ENCODE assay signal across 11 mouse cellular contexts in genomic region chr6:52233546-52234427, GRCm38 (mm10). TPM values are rescaled to one million over a fixed set of nuclear protein-coding genes. Genes with fewer than 3 reads are reported as not detected.
DNase-seq lines count a peak whose midpoint lies in the region; ATAC-seq and TF ChIP-seq lines count a peak whose summit lies in the region.
"Had no signal": no experiment of that assay in that cellular context is flagged by ENCODE, and none has a peak within 500 bp of the region (broad histone marks: within the 10 kb centered on the region; RNA-seq: fewer than 3 reads in every experiment).

No protein-coding gene starts in this region.

- 1% methylated on average over 69 of the region's 70 CpGs for WGBS in hindbrain, embryonic 11.5 days
- WGBS in hindbrain, postnatal 0 days: 1% methylated on average over 70 of the region's 70 CpGs
- under 1% methylated on average over 64 of the region's 70 CpGs for WGBS in neural tube, embryonic 14.5 days

- H3K4me1 ChIP-seq in hindbrain, embryonic 11.5 days (replicated peaks; ENCODE audit: control insufficient read depth, insufficient read depth, low read length): 0 out of 2 replicates have a peak, but pooled peaks cover 3% of the 10 kb centered on the region
- no peaks in the 10 kb centered on the region for H3K4me1 ChIP-seq in hindbrain, postnatal 0 days (ENCODE audit: insufficient read depth, low read length)
- H3K4me1 ChIP-seq in neural tube, embryonic 14.5 days (ENCODE audit: control insufficient read depth, insufficient read depth, low read length): peaks cover 4% of the 10 kb centered on the region
- H3K4me1 ChIP-seq: embryonic facial prominence, embryonic 12.5 days had no signal

- H3K36me3 ChIP-seq in hindbrain, embryonic 11.5 days (ENCODE audit: control insufficient read depth, insufficient read depth, low read length): no peaks in the 10 kb centered on the region
- H3K36me3 ChIP-seq in hindbrain, postnatal 0 days (ENCODE audit: insufficient read depth, low read length): no peaks in the 10 kb centered on the region
- H3K36me3 ChIP-seq in neural tube, embryonic 14.5 days (ENCODE audit: control insufficient read depth, insufficient read depth, low read length): no peaks in the 10 kb centered on the region
- H3K36me3 ChIP-seq: embryonic facial prominence, embryonic 12.5 days; G1E had no signal

- no peak for TF ChIP-seq CTCF in hindbrain, postnatal 0 days (IDR thresholded peaks at IDR 0.05; ENCODE audit: low read depth)

- H3K4me3 ChIP-seq in hindbrain, embryonic 11.5 days (ENCODE audit: low read depth, low read length): 0 out of 2 replicates have a peak overlapping the region, but pooled peaks have one; percentile 2
- H3K4me3 ChIP-seq in hindbrain, postnatal 0 days (ENCODE audit: low read length): no peak overlapping the region
- H3K4me3 ChIP-seq in neural tube, embryonic 14.5 days (ENCODE audit: low read depth, low read length): peak overlapping the region; percentile 57
- H3K4me3 ChIP-seq: embryonic facial prominence, embryonic 12.5 days had no signal

- no peak overlapping the region for H3K27ac ChIP-seq in hindbrain, embryonic 11.5 days (ENCODE audit: low read depth, low read length)
- no peak overlapping the region for H3K27ac ChIP-seq in hindbrain, postnatal 0 days
- peak overlapping the region; percentile 94 for H3K27ac ChIP-seq in neural tube, embryonic 14.5 days (ENCODE audit: low read depth, low read length)
- H3K27ac ChIP-seq: embryonic facial prominence, embryonic 12.5 days had no signal

- H3K9me3 ChIP-seq in hindbrain, embryonic 11.5 days (ENCODE audit: control insufficient read depth, low read length): no peaks in the 10 kb centered on the region
- no peaks in the 10 kb centered on the region for H3K9me3 ChIP-seq in hindbrain, postnatal 0 days (ENCODE audit: low read length)
- no peaks in the 10 kb centered on the region for H3K9me3 ChIP-seq in neural tube, embryonic 14.5 days (ENCODE audit: control insufficient read depth, low read length)
- H3K9me3 ChIP-seq: embryonic facial prominence, embryonic 12.5 days had no signal

- no peak overlapping the region for H3K9ac ChIP-seq in hindbrain, embryonic 11.5 days (ENCODE audit: low read depth, low read length)
- no peak overlapping the region for H3K9ac ChIP-seq in hindbrain, postnatal 0 days (replicated peaks; ENCODE audit: low read length)
- H3K9ac ChIP-seq in neural tube, embryonic 14.5 days (replicated peaks; ENCODE audit: low read depth, low read length): peak overlapping the region; percentile 92
- H3K9ac ChIP-seq: embryonic facial prominence, embryonic 12.5 days had no signal

- peaks cover 91% of the 10 kb centered on the region for H3K27me3 ChIP-seq in hindbrain, embryonic 11.5 days (ENCODE audit: control insufficient read depth, insufficient read depth, low read length)
- H3K27me3 ChIP-seq in hindbrain, postnatal 0 days (ENCODE audit: insufficient read depth, low read length): peaks cover 96% of the 10 kb centered on the region
- no peaks in the 10 kb centered on the region for H3K27me3 ChIP-seq in neural tube, embryonic 14.5 days (ENCODE audit: control insufficient read depth, insufficient read depth, low read length)

- H3K4me2 ChIP-seq in hindbrain, embryonic 11.5 days (replicated peaks; ENCODE audit: low read depth, low read length): no peak overlapping the region
- H3K4me2 ChIP-seq in hindbrain, postnatal 0 days (ENCODE audit: low read depth, low read length): no peak overlapping the region
- H3K4me2 ChIP-seq in neural tube, embryonic 14.5 days (ENCODE audit: low read depth, low read length): peak overlapping the region; percentile 90
- H3K4me2 ChIP-seq: embryonic facial prominence, embryonic 12.5 days had no signal

- no peak for ATAC-seq in hindbrain, embryonic 11.5 days (ENCODE audit: low FRiP score)
- no peak for ATAC-seq in hindbrain, postnatal 0 days
- 0 out of 2 replicates have a peak, but pooled peaks have one; percentile 16 for ATAC-seq in common myeloid progenitor, adult 5-6 weeks (replicated peaks; ENCODE audit: low read depth, poor library complexity, severe bottlenecking)
- peak; percentile 31; the same call in 1 of the 2 replicates for ATAC-seq in neural tube, embryonic 14.5 days (ENCODE audit: low read depth)
- no peak for ATAC-seq in inflammation-experienced regulatory T-cells, adult 6 months

- no peak for DNase-seq in hindbrain, embryonic 11.5 days (ENCODE audit: low spot score)
- DNase-seq in hindbrain, postnatal 0 days (ENCODE audit: low spot score): no peak
- DNase-seq in kidney, adult 9 months: peak; percentile 91
- no peak for DNase-seq in cerebellum, adult 18-20 months
- DNase-seq in adrenal gland, adult 2 months: no peak
- DNase-seq: layer of hippocampus, postnatal 36 days had no signal

RNA-seq across cellular contexts. Expression of gene Hoxa9, which starts 2.9 kb away (rescaled TPM):
- 0.25 and 1.1 TPM in 2 replicates for polyA plus RNA-seq in hindbrain, embryonic 11.5 days (2014; fragmentation: Nextera tagmentation; extraction: Ambion mirVana)
- 0.26 TPM in 1 of 2 replicates, not detected in the other for total RNA-seq in hindbrain, postnatal 0 days (2014; rRNA removed)
- polyA plus RNA-seq in hindbrain, postnatal 0 days (2015; fragmentation: Nextera tagmentation; extraction: Ambion mirVana): 0.18 TPM in 1 of 2 replicates, not detected in the other
- 46.4 and 56.2 TPM in 2 replicates for total RNA-seq in common myeloid progenitor, adult 5-6 weeks (2017)
- 122 and 151 TPM in 2 replicates for polyA plus RNA-seq in neural tube, embryonic 14.5 days (2014; fragmentation: Nextera tagmentation; extraction: Ambion mirVana)
- polyA plus RNA-seq in inflammation-experienced regulatory T-cells, adult 6 months (2017; shearing (Covaris generic)): under 1 TPM in 2 of 3 experiments, not detected in 1; 0.13 to 0.32 TPM
- 1 to 10 TPM in 1 of 2 experiments, under 1 TPM in 1; 0.75 to 1.6 TPM for total RNA-seq in adrenal gland, adult 2 months (2021)
- polyA plus RNA-seq in adrenal gland, adult 2 months (2012; rRNA removed): 1.7 and 3.8 TPM in 2 replicates
- total RNA-seq: layer of hippocampus, postnatal 36 days had no signal
- polyA plus RNA-seq: embryonic facial prominence, embryonic 12.5 days; G1E had no signal

RNA-seq across cellular contexts. Expression of gene Hoxa10, which starts 6.9 kb away (rescaled TPM):
- polyA plus RNA-seq in hindbrain, embryonic 11.5 days (2014; fragmentation: Nextera tagmentation; extraction: Ambion mirVana): not detected in 2 replicates
- total RNA-seq in hindbrain, postnatal 0 days (2014; rRNA removed): not detected in 2 replicates
- polyA plus RNA-seq in hindbrain, postnatal 0 days (2015; fragmentation: Nextera tagmentation; extraction: Ambion mirVana): not detected in 2 replicates
- total RNA-seq in common myeloid progenitor, adult 5-6 weeks (2017): 1.6 and 2.3 TPM in 2 replicates
- polyA plus RNA-seq in neural tube, embryonic 14.5 days (2014; fragmentation: Nextera tagmentation; extraction: Ambion mirVana): 50.5 and 79.4 TPM in 2 replicates
- polyA plus RNA-seq in inflammation-experienced regulatory T-cells, adult 6 months (2017; shearing (Covaris generic)): not detected
- total RNA-seq in adrenal gland, adult 2 months (2021): not detected
- 0.22 TPM in 1 of 2 replicates, not detected in the other for polyA plus RNA-seq in adrenal gland, adult 2 months (2012; rRNA removed)
- total RNA-seq: layer of hippocampus, postnatal 36 days had no signal
- polyA plus RNA-seq: G1E had no signal

RNA-seq across cellular contexts. Expression of gene Hoxa11, which starts 11.8 kb away (rescaled TPM):
- not detected in 2 replicates for polyA plus RNA-seq in hindbrain, embryonic 11.5 days (2014; fragmentation: Nextera tagmentation; extraction: Ambion mirVana)
- not detected in 2 replicates for total RNA-seq in hindbrain, postnatal 0 days (2014; rRNA removed)
- polyA plus RNA-seq in hindbrain, postnatal 0 days (2015; fragmentation: Nextera tagmentation; extraction: Ambion mirVana): not detected in 2 replicates
- total RNA-seq in common myeloid progenitor, adult 5-6 weeks (2017): not detected in 2 replicates
- polyA plus RNA-seq in neural tube, embryonic 14.5 days (2014; fragmentation: Nextera tagmentation; extraction: Ambion mirVana): 0.09 TPM in 1 of 2 replicates, not detected in the other
- polyA plus RNA-seq in inflammation-experienced regulatory T-cells, adult 6 months (2017; shearing (Covaris generic)): not detected
- total RNA-seq in adrenal gland, adult 2 months (2021): not detected
- polyA plus RNA-seq in adrenal gland, adult 2 months (2012; rRNA removed): not detected in 2 replicates
- total RNA-seq: G1E; layer of hippocampus, postnatal 36 days had no signal
- polyA plus RNA-seq: G1E had no signal

RNA-seq across cellular contexts. Expression of gene Hoxa7, which starts 12.1 kb away (rescaled TPM):
- polyA plus RNA-seq in hindbrain, embryonic 11.5 days (2014; fragmentation: Nextera tagmentation; extraction: Ambion mirVana): 0.34 and 1.9 TPM in 2 replicates
- 2.6 and 2.9 TPM in 2 replicates for total RNA-seq in hindbrain, postnatal 0 days (2014; rRNA removed)
- polyA plus RNA-seq in hindbrain, postnatal 0 days (2015; fragmentation: Nextera tagmentation; extraction: Ambion mirVana): 1.3 and 3.9 TPM in 2 replicates
- 10.6 and 17.7 TPM in 2 replicates for total RNA-seq in common myeloid progenitor, adult 5-6 weeks (2017)
- polyA plus RNA-seq in neural tube, embryonic 14.5 days (2014; fragmentation: Nextera tagmentation; extraction: Ambion mirVana): 90.8 and 110 TPM in 2 replicates
- polyA plus RNA-seq in inflammation-experienced regulatory T-cells, adult 6 months (2017; shearing (Covaris generic)): not detected
- 10 to 100 TPM; 15.3 to 30.3 TPM for total RNA-seq in adrenal gland, adult 2 months (2021)
- 21.3 and 26.8 TPM in 2 replicates for polyA plus RNA-seq in adrenal gland, adult 2 months (2012; rRNA removed)
- total RNA-seq: layer of hippocampus, postnatal 36 days had no signal

RNA-seq across cellular contexts. Expression of gene Gm28308, which starts 20.6 kb away (rescaled TPM):
- polyA plus RNA-seq in hindbrain, embryonic 11.5 days (2014; fragmentation: Nextera tagmentation; extraction: Ambion mirVana): not detected in 2 replicates
- 0.83 and 2.2 TPM in 2 replicates for total RNA-seq in hindbrain, postnatal 0 days (2014; rRNA removed)
- not detected in 2 replicates for polyA plus RNA-seq in hindbrain, postnatal 0 days (2015; fragmentation: Nextera tagmentation; extraction: Ambion mirVana)
- not detected in 2 replicates for total RNA-seq in common myeloid progenitor, adult 5-6 weeks (2017)
- polyA plus RNA-seq in neural tube, embryonic 14.5 days (2014; fragmentation: Nextera tagmentation; extraction: Ambion mirVana): 4.2 TPM in 1 of 2 replicates, not detected in the other
- polyA plus RNA-seq in inflammation-experienced regulatory T-cells, adult 6 months (2017; shearing (Covaris generic)): not detected
- 1 to 10 TPM in 1 of 2 experiments, not detected in 1; 1.0 TPM for total RNA-seq in adrenal gland, adult 2 months (2021)
- polyA plus RNA-seq in adrenal gland, adult 2 months (2012; rRNA removed): 1.9 and 2.5 TPM in 2 replicates
- total RNA-seq: G1E; layer of hippocampus, postnatal 36 days had no signal
- polyA plus RNA-seq: embryonic facial prominence, embryonic 12.5 days; G1E had no signal

Comparison
In these comparisons a context has a peak if more than half of its experiments do, and no peak if none do; other contexts are left out.
1. ATAC-seq: peak in common myeloid progenitor, adult 5-6 weeks (single experiment) and neural tube, embryonic 14.5 days (single experiment); none in hindbrain, embryonic 11.5 days (single experiment), hindbrain, postnatal 0 days (single experiment) and inflammation-experienced regulatory T-cells, adult 6 months (single experiment).
2. RNA of gene Hoxa9, which starts 2.9 kb away (polyA plus RNA-seq): 122 to 151 TPM in neural tube, embryonic 14.5 days; 1.7 to 3.8 TPM in adrenal gland, adult 2 months, 0.25 to 1.1 TPM in hindbrain, embryonic 11.5 days, 0.13 to 0.32 TPM in inflammation-experienced regulatory T-cells, adult 6 months and 0.18 TPM in hindbrain, postnatal 0 days; every median in the first group is over 10 times any median in the second.
3. RNA of gene Hoxa10, which starts 6.9 kb away (polyA plus RNA-seq): 50.5 to 79.4 TPM in neural tube, embryonic 14.5 days; 0.22 TPM in adrenal gland, adult 2 months, not detected in hindbrain, embryonic 11.5 days, not detected in hindbrain, postnatal 0 days and not detected in inflammation-experienced regulatory T-cells, adult 6 months; every median in the first group is over 10 times any median in the second.